Mouse (Mus musculus): ENCODE measurements at regions not wholly inside any gene's neighbourhood (a gene's known extent, or its start where the extent isn't known, plus 50 kb on each side); places are given as distances from the start of the nearest gene placed in this dataset.

DNA sequence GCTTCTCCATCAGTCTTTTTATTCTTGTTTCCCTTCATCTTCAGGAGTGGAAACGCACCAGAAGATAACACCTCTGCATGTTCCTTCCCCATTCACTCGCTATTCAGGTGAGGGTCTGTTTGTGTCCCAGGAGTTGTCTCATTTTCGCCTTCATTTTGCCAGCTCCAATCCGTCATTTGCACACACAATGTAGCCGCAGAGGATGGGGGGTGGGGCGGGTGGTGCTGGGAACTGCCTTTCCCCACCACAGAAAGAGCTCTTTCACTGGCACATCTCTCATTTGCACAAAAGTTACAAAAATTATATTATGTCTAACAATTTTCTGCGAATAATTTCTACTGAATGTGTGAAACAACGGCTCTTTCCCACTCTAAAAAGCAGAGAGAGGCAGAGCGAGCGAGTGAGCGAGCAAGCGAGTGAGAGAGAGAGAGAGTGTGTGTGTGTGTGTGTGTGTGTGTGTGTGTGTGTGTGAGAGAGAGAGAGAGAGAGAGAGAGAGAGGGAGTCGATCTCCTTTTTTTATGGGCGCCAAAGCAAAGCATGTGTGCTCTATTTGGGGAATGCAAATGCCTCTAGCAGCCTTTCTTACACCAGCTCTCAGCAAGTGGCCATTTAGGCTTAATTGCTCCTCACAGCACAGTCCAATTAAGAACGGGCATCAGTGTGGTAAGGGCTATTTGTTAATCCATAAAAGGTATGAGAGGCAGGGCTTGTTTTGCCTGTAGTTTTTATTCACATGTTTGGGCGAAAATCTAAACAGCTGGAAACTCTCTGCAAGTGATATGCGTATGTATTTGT is 225.2 kb upstream of the Kif2a start:
- no peak for TF ChIP-seq CTCF (conservative IDR thresholded peaks at IDR 0.05; ENCODE audit: low read length)
- TF ChIP-seq POU5F1 (IDR thresholded peaks at IDR 0.05; ENCODE audit: borderline replicate concordance, low read length), result no peak
- no peak for TF ChIP-seq NANOG (IDR thresholded peaks at IDR 0.05; ENCODE audit: borderline replicate concordance, low read length)

Measured in E14TG2a.4 (cell line).